Mouse (Mus musculus) frontal cortex, postnatal 14 days (tissue): ENCODE data around the gene Nudt21.

ENCODE experiments used
- DNase-seq, 2 experiments: peaks; one replicate each; pipeline ENCODE4 v3.0.0; 2022; ENCODE audit warnings: low spot score in 2 of 2

The Nudt21 gene

DNA sequence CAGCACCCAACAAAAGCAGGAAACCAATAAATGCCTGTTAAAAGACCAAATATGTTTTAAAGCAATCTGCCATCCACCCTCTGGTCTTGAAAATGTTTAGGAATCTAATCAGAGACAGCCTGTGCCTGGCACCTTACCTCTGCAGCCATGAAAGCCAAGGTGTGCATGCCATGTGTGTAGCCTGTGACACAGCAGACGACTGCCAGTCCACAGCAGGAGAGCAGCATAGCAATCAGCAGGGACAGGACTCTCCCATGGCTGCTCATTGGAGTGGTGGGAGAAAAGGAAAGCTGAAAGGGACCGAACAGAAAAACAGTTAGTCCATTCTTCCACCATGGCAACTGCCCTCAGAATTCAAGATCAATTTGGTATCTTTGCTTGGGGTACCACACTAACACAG, 37.9 kb downstream of the Nudt21 start:
- DNase-seq = no peak

DNA sequence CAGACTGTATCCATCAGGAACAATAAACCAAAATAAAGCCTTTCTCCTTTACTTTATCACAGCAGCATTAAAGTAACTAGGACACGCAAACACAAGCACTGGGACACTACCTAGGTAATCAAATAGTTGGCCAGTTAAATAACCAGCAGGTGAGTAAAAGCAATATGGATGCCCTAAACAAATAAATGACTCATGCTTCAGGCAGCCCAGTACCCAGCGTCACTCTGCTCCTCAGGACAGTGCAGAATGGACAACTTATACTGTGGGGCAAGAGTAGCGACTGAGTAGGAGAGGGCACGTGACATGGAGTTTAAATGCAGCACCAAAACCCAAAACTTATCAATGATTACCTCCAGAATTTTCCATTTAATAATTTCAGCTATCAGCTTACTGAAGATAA, 47.1 kb downstream of the Nudt21 start:
- no peak for DNase-seq

DNA sequence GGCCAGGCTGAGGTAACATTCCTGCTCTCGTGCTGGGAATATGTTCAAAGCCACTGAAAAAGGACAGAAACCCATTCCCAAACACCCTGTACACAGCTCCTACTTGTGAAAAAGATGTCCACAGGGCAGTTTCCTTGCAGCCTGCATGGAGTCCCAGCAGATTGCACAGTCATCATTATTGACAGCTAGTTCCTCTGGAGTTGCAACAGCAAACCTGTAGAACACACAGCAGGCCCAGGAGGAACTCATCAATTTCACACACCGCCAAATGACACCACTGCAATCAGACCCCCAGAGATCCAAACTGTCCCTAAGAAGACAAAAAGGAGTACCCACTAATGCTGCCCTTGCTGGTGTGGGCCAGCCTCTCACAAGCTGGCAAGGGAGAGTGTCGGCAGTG, 52.1 kb downstream of the Nudt21 start:
- no peak for DNase-seq

DNA sequence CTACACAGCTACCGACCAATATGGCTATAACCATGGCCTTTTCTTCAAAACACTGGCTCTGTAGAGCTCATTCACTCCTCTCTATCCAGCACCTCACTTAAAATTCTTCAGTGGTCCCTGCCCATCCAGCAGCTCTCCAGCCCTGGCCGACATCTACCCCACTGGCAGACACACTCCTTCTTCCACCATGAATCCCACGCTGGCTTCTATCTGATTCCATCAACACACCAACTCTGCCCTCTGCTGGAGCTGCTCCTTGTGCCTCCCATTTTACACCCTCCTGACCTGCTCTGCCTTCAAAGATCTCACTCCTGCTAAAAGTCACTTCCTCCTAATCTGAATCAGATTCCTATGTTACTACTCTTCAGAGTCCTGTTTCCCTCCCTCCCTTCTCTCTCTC, 53.0 kb downstream of the Nudt21 start:
- DNase-seq = no peak

DNA sequence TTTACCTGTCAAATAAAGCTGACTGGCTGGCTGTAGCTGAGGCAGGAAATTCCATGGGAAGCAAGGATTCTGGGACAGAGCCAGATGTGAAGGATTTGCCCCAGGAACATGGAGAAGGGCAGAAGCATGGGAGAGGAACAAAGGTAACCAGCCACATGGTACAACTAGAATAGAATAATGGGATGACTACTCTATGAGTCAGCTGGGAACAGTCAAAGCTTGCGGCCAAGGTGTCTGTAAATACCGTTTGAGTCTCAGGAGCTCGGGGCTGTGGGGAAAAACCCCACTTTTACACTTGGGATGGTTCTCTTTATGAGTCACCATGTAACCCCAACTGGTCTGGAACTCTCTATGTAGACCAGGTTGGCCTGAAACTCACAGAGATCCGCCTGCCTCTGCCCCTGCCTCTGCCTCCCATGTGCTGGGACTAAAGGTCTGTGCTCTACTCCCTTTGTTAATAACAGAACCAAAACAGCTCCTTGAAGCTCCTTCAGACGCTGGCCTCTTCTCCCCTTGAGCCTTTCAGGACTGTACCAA, 55.1 kb downstream of the Nudt21 start:
- DNase-seq = no peak

DNA sequence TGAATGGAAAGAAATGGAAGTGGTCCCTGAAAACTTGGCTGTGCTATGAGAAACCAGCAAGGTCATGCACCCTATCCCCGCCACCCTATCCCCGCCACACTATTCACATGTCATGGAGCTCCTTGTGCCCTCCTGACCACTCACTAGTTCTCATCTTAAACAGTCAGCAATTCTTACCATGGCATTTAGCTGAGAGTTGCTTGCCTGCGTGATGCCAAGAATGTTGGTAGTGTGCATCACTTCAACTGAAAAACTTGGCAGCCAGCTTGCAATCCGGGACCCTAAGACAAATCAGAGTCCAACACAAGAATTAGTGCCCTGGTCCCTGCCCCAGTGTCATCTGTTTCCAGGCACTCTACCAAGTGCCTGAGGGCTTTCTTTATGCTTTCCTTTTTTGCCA, 56.7 kb downstream of the Nudt21 start:
- DNase-seq = no peak

DNA sequence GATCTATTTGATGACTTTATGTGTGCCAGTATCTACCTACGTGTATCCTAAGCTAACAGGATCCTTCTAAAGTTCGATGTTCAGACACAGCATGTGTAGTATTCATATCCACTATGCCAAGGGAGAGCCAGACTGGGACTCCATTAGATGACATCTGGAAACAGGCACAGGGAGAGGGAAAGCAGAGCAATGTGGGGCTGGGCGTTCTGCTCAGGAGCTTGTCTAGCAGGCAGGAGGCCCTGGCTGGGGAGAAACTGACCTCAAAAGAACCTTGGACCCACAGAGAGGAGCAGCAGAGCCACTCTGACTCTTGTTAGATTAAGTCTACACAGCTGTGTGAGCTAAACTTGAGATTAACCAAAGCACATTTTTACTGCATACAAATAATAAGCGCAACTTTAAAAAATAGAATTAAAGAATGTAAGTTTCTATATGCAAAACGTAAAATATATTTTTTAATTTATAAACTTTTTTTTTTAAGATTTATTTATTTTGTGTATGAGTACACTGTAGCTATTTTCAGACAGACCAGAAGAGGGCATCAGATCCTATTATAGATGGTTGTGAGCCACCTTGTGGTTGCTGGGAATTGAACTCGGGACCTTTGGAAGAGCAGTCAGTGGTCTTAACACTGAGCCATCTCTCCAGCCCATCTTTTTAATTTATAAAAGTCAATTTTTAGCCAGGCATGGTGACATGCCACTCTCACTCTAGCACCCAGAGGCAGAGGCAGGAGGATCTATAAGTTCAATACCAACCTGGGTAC, 60.2 kb downstream of the Nudt21 start:
- DNase-seq = no peak

DNA sequence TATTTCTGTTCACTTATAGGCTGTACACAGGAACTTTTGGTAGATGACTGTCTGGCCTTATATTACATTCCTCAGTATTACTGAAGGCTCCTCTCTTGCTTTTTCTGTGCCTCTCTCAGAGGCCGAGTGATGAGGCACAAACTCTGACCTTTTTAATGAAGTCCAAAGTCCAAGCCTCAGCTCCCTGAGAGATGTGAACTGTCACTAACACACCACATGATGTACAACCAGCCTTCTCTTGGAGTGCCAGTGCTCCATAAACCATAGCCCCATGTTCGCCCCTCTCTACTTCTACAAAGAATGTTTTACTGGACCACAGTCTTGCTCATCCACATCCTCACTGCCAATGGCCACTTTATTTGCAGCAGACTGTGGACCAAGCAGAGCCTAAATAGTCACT, 61.5 kb downstream of the Nudt21 start:
- DNase-seq = no peak

DNA sequence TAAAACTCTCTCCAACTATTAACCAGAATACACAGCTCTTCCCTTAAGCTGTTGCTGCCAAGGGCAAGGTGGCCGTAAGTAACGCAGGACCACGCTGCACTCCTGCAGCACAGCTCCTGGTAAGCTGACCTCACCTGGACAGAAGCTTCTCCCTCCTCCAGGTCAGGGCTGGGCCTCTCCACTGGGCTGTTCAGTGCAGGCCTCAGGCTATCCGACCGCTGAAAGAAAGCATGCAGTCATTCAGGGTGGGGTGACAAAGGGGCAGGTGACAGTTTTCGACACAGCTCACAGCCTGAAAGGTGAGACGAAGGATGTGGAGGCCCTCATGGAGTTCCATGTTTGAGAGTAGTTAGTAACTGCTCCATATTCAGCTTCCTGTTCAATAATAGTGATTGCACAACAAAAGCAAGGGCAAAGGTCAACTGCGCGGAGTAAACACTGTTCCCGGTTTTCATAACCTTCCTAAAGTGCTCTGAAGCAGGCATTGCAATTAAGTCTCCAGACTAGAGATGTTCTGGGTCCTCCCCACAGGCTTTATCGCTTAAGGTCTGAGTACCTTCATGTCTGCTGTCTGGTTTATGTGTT, 62.1 kb downstream of the Nudt21 start:
- peak in 1 of 2 experiments; percentile 4 for DNase-seq

DNA sequence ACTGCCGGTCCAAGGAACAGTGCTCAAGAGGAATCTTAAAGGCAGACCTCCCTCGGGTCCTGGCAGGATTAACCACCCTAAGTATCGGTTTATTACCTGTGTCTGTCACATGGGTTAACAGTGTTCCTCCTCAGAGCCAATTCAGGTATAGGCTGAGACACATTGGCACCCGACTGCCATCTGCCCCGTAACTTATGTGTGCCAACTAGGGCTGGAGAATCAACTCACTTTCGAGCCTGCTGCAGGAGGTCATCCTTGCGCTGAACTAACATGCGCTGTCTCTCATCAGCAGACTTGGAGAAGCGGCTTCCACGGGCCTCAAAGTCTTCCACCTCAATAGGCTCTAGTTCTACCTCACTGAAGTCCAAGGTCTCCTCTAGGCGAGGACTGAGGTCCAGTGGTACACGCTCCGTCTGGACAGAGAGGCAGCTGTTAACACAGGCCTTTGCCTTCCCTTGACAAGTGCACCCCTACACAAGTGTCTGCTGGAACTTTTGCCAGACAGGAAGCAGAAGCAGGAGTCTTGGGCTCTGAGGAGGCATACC, 62.9 kb downstream of the Nudt21 start:
- peak in 1 of 2 experiments; percentile 6 for DNase-seq

DNA sequence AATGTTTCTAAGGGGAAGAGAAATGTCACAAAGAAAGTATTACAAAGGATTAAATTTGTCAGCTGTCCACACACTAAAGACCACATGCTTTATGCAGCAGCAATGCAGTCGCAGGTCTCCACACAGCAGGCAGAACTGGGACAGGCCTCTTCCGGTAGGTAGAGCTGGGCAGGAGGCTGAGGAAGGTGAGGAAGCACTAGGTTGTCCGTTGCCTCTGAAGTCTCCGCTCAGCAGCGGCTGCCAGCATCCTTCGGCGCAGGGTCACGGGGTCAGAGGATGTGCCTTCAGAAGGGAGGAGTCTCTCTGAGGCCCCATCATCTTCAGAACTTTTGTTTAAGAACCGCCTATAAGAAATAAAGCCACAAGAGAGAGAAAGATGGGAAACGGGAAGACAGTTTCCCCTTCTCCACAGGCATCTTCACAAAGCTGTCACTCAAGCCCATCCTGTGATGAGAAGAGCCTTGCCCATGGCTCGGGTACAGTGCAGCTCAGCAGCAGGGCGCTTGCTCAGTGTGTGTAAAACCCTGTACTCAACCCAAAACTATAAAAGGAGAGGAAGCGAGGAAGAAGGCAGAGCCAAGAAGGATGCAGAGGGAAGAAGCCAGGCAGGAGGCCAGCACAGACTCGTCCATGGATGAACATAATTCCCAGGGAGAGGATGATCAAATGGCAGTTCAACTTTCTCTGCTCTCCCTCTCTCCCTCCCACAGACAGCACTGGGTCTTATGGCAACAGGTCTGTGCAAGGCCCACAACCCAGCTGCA, 63.7 kb downstream of the Nudt21 start:
- DNase-seq = peak in 1 of 2 experiments; percentile 6

DNA sequence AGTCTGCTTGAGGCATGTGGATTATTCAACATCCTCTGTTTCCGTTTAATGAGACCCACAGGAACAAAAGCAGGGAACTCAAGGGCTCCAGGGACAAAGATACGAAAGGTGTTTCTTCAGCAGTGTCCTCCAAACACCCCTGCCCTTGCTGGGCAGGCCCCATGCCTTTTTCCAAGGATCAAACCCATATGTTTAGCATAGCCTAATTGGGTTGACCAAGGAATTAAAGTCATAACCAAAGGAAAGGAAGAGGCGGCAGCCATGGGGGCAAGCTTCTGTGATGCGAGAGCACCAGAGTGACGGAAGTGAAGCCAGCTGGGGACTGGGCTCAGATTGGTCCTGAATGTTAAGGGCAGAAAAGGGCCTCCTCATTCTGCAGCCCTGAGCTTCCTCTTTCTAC, 64.6 kb downstream of the Nudt21 start:
- peak in 1 of 2 experiments; percentile 4 for DNase-seq

DNA sequence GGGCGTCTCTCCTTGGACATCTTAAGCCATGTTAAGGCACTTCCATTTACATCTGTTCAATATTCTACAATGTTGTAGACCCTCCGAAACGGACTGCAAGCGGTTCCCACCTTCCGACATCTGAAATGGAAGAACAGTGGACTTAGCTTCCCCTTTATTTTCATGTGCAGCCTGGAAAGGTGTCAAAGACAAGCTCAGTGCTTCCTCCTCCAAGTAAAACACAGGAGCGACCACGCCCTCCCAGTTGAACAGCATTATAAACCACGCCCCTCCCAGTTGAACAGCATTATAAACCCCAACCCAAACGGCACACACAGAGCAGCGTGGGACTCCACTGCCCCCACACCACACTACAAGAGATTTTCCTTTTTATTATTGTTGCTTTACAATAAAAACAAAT, 65.4 kb downstream of the Nudt21 start:
- peak in 1 of 2 experiments; percentile 4 for DNase-seq

DNA sequence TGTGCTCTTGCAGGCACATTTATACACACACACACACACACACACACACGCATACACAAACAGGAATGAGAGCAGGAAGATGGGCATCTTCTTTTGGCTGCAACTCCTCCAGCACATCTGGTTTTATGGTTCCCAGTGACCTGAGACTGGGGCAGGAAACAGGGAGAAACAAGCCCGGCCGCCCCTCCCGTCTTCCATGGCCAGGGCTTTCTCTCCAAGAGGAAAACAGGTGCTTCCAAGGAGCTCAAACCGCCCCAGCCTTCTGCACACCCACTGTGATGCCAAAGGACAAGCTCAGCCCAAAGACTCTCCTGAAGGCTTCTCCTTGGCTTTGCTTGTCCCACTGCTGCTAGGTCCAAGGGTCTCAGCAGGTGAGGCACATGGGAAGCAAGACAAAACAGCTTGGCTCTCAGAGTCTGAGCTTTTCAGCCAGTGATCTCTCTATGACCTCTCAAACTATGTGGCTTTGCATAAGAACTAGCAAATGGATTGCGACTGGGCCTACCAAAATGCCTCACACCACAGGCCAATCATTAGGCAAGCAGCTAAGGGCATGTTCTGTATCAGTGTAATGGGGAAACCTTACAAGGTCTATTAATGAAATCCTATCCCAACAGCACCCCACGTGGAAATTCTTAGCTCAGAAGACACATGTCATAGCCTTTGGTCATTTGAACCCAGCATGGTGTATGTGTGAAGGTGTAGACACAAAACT, 67.0 kb downstream of the Nudt21 start:
- DNase-seq = peak in 1 of 2 experiments; percentile 12

DNA sequence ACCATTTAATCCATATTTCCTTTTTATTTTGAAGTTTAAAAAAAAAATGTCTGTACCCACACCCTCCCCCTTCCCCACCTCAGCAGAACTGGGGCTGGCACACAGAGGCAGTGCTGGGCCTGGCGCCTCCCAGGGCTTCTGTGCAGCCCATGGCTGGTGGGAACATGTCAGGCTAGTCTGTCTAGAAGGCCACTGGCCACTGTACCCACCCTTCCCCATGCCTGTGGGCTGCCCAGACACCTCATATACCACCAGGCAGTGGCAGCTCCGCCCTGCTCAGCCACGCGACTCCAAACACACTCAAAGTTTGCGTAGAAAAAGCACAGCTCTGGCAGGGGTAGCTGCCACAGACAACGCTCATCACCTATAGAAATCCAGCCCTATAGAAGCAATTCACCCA, 68.5 kb downstream of the Nudt21 start:
- DNase-seq = no peak
